Mouse (Mus musculus) left cerebral cortex, adult 2 months (tissue): ENCODE measurements around the gene Ubr2. TPM values are rescaled to one million over a fixed set of nuclear protein-coding genes. Genes with fewer than 3 reads are reported as not detected.

Experiments
- DNase-seq, 2 experiments: peaks; one replicate each; pipeline ENCODE4 v3.0.0; 2021 to 2022; ENCODE audit warnings: low spot score in 2 of 2, mixed read lengths in 1 of 2; ENCODE audit errors: extremely low spot score in 1 of 2
- H3K27ac ChIP-seq: fragments of 200-600 bp; 2 replicates; pipeline ENCODE4 v1.8.1; 2022
- H3K4me3 ChIP-seq: fragments of 200-600 bp; 2 replicates; pipeline ENCODE4 v1.8.1; 2022
- CTCF ChIP-seq: fragments of 200-600 bp; IDR thresholded peaks from 2 replicates; pipeline ENCODE4 v1.8.1; 2022; ENCODE audit warnings: antibody characterized with exemption, mild to moderate bottlenecking, moderate library complexity
- intact Hi-C: fragments of 180-260 bp; cut with DNase I; formaldehyde crosslinking; loops from one replicate; pipeline ENCODE4 v1.15.1; 2025
- total RNA-seq, 2 experiments: library from RNA; stranded (reverse); gene quantifications; 2 replicates each; pipeline ENCODE4 v1.2.3; 2021

Ubr2 gene
- total RNA-seq, 2 experiments from 2014 or later, result 57.1 to 57.6 TPM

DNA sequence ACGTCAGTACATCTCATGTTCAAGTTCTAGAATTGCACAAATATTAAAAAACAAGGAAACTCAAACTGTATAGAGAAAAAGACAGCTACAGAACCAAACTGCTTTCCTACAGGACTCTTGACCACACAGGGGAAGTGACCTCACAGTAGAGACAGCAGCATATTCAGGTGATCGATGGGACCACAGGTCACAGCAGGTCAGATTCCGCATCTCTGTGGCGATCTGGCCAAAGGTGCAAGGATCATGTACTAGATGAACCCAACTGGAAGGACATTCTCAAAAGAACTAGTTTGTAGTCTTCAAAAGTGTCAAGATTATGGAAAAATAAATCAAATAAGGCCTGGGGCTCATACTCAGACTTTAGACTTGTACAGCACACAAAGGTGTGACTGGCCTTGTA lies 11.5 kb downstream of the Ubr2 start:
- DNase-seq, result no peak
- Histone ChIP-seq H3K4me3 (no peak overlapping the region), H3K27ac (no peak overlapping the region)
- TF ChIP-seq CTCF, result no peak
- intact Hi-C loops, result no loop called here

DNA sequence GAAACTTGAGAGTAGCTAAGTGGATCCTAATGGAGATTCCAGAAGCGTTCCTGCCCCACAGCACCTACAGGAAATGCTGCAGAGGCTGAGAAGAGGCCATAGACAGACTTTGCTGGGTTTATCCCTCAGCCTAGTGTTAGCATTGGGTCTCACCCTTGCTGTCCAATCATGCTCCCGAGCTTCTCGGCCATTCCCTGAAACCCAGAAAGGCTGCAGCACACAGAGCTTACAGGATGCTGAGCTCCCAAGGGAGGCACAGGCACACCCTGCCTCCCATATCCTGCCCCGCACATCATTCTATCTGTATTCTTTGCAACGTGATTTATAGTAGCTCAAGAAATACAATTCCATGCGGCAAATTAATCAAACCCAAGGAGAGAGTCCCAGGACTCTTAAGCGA lies 13.9 kb downstream of the Ubr2 start:
- Histone ChIP-seq H3K27ac (no peak overlapping the region), H3K4me3 (no peak overlapping the region)
- DNase-seq, result no peak
- no peak for TF ChIP-seq CTCF
- intact Hi-C loops, result no loop called here

DNA sequence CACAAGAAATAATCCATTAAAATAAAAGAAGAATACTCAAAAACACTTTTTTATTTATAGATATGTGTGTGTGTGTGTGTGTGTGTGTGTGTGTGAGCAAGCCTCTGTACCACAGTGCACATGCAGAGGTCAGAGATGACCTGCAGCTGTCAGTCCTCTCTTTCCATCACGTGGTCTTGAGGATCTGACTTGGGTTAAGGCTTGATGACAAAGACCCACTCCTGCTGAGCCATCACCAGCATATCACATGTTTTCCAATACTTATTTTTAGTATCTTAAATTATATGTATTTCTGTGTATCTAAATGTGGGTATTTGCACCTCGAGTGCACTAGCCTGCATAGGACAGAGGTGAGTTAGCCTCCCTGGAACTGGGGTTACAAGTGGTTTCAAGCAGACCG lies 14.7 kb downstream of the Ubr2 start:
- H3K27ac ChIP-seq, result no peak overlapping the region
- DNase-seq, result no peak
- intact Hi-C loops, result no loop called here
- TF ChIP-seq CTCF, result no peak
- no peak overlapping the region for H3K4me3 ChIP-seq

DNA sequence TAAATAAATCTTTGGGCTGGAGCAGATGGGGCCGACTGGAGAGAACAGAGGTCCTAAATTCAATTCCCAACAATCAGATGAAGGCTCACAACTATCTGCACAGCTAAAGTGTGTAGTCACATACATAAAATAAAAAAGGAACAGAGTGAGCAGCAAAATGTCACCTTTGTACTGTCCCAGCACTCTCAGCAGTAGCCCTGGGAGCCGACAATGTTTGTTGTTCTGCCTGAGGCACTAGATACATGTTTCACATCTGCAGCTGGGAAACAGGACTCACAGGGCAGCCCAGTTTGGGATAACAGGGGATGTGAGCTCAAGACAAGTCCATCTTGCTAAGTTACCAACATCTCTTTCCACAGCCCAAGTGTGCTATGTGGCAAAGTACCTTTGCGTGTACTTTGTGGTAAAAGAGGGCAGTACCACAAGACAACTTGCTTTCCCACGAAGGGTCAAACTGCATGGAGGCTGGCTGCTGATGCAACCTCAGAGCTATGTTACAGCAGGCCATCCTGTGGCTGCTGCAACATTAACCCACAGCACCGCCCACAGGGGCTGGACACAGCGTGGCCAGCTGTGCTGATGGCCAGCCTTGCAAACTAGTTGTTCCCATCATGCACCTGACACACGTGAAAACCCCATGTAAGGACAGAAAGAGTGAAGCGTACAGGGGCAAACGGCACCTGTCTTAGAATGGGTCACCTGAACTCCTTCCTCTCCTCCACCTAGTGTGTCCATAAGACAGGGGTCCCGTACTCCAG lies 15.5 kb downstream of the Ubr2 start:
- no peak for TF ChIP-seq CTCF
- Histone ChIP-seq H3K4me3 (no peak overlapping the region), H3K27ac (no peak overlapping the region)
- intact Hi-C loops, result no loop called here
- DNase-seq, result no peak

DNA sequence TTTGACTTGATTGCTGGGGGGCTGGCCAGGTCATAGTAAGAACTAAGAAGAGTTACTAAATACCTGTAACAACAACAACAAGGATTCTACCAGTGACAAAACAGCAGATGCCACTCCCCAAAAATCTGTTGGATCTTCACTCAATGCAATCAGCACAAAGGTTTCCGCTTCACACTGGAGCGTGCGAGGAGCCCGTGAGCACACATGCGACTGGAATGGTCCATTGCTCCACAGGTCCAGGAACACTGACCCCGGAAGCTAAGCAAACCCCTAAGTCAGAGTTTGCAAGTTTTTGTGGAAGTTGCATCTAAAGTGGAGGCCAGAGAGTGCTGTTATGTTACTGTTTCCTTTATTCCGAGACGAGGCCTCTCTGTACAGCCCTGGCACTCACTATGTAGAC lies 16.7 kb downstream of the Ubr2 start:
- Histone ChIP-seq H3K27ac (no peak overlapping the region), H3K4me3 (no peak overlapping the region)
- intact Hi-C loops, result no loop called here
- DNase-seq, result no peak
- TF ChIP-seq CTCF, result no peak

DNA sequence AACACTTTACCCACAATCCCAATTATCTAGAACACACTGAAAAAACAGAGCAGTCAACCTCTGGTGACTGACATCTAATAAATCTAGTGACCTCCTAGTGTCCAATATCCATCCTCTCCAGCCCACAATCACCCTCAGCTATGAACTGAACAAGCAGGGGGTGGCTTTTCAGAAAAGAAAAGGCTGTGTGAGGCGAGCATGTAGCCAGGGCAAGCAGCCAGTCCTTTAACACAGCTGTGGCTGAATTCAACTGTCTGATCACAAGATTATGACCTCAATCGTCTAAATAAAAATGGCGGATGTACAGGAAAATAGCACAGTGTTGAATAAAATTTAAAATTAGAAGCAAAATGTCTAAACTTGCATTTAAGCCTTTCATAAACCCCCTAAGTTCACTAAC lies 22.7 kb downstream of the Ubr2 start:
- Histone ChIP-seq H3K4me3 (no peak overlapping the region), H3K27ac (no peak overlapping the region; the same call in 1 of the 2 replicates)
- intact Hi-C loops, result no loop called here
- TF ChIP-seq CTCF, result no peak
- DNase-seq, result no peak

DNA sequence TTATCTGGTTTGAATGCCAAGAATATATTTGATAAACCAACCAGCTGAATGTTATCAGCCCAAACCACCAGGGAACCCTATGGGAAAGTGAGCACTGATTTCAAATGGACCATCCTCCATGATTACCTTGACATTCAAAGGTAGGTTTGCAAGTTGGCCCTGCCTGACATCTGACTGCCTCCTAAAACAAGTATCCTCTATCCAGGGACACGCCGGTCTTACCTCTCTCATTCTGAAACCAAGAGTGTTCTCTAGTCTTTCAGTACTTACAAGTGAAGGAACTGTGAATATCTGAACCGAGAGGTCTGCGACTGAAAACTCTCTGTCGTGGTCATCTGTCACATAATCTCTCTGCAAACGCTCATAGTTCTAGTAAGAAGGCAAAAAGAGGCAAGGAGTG lies 30.3 kb downstream of the Ubr2 start:
- no peak for TF ChIP-seq CTCF
- no peak for DNase-seq
- intact Hi-C loops, result no loop called here
- no peak overlapping the region for H3K4me3 ChIP-seq
- H3K27ac ChIP-seq, result no peak overlapping the region

DNA sequence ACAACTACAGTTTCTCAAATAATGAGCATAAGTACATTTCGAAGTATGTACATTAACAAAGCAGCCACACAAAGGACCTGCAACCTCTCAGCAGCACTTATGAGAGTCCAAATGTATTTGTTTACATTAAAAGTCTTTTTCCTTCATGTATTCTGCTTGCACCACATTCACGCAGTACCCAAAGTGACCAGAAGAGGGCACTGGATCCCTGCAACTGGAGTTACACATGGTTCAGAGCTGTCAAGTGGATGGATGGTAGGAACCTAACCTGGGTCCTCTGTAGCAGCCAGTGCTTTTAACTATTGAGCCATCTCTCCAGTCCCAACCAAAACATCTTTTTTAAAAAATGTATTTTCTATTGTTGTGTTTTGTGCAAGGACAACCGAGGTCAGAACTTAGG lies 35.2 kb downstream of the Ubr2 start:
- DNase-seq, result peak in 1 of 2 experiments; percentile 56
- Histone ChIP-seq H3K27ac (no peak overlapping the region), H3K4me3 (no peak overlapping the region)
- intact Hi-C loops, result loop anchor here (5.0 kb wide), 1 partner anchor 57 kb away; no protein-coding TSS in a partner anchor
- peak; percentile 71 for TF ChIP-seq CTCF

DNA sequence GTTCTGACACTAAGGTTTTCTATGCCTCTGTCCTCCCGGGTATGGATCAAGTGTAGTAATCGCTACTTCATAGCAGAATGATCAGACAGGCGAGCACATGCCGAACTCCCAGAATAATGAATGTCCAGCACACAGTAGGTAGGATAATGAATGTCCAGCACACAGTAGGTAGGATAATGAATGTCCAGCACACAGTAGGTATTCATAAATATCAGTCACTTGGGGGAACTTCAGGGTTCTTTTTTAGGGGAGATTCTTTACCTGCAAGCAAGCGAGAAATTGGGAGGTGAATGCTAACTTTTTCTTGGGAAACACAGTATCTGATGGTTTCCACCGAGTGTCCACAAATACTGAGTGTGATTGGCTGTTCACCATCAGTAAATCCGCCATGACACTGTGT lies 37.8 kb downstream of the Ubr2 start:
- intact Hi-C loops, result no loop called here
- Histone ChIP-seq H3K27ac (no peak overlapping the region), H3K4me3 (no peak overlapping the region)
- TF ChIP-seq CTCF, result no peak
- no peak for DNase-seq

DNA sequence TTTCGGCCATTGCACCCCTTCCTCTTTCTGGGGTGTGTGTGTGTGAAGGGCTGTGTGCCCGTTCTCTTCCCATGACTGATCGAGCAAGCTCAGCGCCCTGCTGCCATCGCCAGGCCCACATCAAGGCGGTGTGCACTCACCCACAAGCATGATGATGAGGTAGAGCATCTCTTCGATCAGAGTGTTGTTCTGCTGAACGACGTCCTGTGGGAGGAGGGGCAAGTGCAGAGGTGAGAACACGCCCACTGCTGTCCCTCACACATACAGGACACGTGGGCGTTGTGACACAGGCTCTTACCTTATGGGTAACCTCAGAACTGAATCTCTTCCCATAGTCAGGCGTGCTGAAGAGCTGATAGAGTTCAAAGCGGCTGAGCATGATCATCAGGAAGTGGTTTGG lies 43.5 kb downstream of the Ubr2 start:
- no peak for TF ChIP-seq CTCF
- intact Hi-C loops, result no loop called here

DNA sequence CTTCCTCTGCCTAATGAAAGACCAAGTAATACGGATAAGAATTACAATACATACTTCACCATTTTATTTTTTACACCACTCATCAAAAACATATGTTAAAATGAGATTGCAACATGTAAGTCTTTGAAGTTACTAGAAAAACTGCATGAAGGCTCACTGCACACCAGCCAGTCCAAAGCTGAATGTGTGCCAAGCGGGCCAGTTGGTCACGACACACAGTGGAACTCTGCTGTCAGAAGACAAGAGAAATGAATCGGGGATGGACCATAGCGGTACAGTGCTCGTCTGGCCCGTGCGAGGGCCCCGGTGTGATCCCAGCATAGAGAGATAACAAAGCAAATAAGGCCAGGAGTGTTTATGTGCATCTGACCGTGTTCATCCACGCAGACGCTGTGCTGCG lies 47.2 kb downstream of the Ubr2 start:
- no peak for DNase-seq
- intact Hi-C loops, result no loop called here
- Histone ChIP-seq H3K27ac (no peak overlapping the region), H3K4me3 (no peak overlapping the region)
- no peak for TF ChIP-seq CTCF

More for the DNA sequence above, 43.5 kb downstream of the Ubr2 start:
- DNase-seq, result no peak
- Histone ChIP-seq H3K27ac (no peak overlapping the region), H3K4me3 (no peak overlapping the region)

DNA sequence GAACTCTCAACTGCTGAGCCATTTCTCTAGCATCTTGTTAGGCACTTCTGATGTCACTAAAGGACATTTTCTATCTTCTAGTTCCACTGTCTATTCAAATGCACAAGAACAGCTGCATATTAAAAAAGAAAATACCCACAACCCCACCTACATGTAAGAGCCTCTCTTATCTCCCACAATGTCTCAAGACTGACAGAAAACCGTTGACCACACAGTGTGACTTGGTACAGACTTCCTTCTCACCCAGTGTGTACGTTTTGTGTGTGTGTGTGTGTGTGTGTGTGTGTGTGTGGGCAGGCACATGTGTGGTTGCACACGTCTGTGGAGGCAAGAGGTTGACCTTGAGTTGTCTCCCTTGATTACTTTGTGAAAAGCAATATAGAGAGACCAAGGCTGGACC lies 48.2 kb downstream of the Ubr2 start:
- TF ChIP-seq CTCF, result no peak
- DNase-seq, result no peak
- Histone ChIP-seq H3K4me3 (no peak overlapping the region), H3K27ac (no peak overlapping the region)
- intact Hi-C loops, result no loop called here

DNA sequence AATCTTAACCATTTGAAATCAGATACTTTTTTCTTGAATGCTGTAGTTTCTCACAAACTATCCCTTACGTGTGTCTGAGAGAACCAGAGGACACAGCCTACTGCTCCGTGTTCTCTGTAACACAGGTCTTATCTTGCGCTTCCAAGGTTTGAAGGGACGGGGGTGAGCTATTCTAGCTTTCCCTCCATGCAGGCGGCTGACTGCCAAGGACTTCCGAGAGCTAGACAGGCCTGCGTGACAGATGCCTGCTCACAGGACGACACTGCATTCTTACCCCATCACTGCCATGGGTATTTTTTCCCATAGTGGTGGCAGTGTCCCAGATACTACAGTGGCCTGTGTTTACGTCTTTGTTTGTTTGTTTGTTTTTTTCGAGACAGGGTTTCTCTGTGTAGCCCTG lies 50.1 kb downstream of the Ubr2 start:
- intact Hi-C loops, result no loop called here

More for the DNA sequence above, 50.1 kb downstream of the Ubr2 start:
- H3K27ac ChIP-seq, result no peak overlapping the region
- DNase-seq, result no peak
- no peak for TF ChIP-seq CTCF
- H3K4me3 ChIP-seq, result no peak overlapping the region
